Mouse (Mus musculus): Measurements from ENCODE around the gene Rassf2. TPM values are rescaled to one million over a fixed set of nuclear protein-coding genes. Genes with fewer than 3 reads are reported as not detected.

The Rassf2 gene
- polyA plus RNA-seq, 1 experiment from 2014 or later: 26.2 TPM

GRCm38 (mm10) chr2:132049491-132049890 is 19.4 kb upstream of the Rassf2 start:
- no peak for ATAC-seq (replicated peaks)
- no peaks in the 10 kb centered on the region for H3K9me3 ChIP-seq
- no peaks in the 10 kb centered on the region for H3K4me1 ChIP-seq
- no peak overlapping the region for H3K27ac ChIP-seq (replicated peaks)
- H3K27me3 ChIP-seq: no peaks in the 10 kb centered on the region
- H3K36me3 ChIP-seq: no peaks in the 10 kb centered on the region
- H3K4me3 ChIP-seq: no peak overlapping the region
- H3K9ac ChIP-seq (replicated peaks): no peak overlapping the region
- WGBS: 95% methylated on average over 3 of the region's 3 CpGs
- H3K4me2 ChIP-seq (replicated peaks): no peak overlapping the region

DNA sequence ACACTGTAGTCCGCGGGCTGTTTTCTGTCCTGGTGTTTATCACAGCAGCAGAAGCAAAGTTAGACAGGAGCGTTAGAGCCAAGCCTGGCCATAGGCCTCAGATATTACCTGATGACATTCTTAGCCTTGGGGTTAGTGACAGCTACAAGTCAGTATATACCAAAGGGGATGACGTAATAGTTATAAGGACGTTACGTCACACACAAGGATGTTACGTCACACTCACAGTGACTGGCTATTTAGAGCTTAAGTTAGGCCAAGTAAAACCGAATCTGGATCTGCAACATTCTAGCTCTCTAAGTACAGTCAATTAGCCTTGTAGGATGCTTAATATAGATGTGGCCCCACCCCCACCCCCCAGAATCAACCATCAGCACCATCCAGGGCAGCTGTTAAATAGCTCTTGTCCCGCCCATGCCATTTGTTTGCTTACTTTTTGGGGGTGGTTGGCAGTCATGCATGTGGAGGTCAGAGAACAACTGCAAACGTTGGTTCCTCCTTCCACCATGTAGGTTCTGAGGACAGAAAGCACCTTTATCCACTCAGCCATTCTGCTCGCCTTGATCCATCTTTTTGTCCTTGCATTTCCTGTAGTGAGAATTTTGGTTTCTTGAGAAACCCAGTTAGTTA is 18.2 kb upstream of the Rassf2 start:
- H3K4me1 ChIP-seq: peaks cover 3% of the 10 kb centered on the region; the same call in 1 of the 2 replicates
- no peaks in the 10 kb centered on the region for H3K9me3 ChIP-seq
- no peaks in the 10 kb centered on the region for H3K36me3 ChIP-seq
- no peak overlapping the region for H3K27ac ChIP-seq (replicated peaks)
- no peak overlapping the region for H3K4me2 ChIP-seq (replicated peaks)
- no peak for ATAC-seq (replicated peaks)
- H3K4me3 ChIP-seq: no peak overlapping the region
- 92% methylated on average over 11 of the region's 11 CpGs for WGBS
- H3K9ac ChIP-seq (replicated peaks): no peak overlapping the region
- H3K27me3 ChIP-seq: no peaks in the 10 kb centered on the region

DNA sequence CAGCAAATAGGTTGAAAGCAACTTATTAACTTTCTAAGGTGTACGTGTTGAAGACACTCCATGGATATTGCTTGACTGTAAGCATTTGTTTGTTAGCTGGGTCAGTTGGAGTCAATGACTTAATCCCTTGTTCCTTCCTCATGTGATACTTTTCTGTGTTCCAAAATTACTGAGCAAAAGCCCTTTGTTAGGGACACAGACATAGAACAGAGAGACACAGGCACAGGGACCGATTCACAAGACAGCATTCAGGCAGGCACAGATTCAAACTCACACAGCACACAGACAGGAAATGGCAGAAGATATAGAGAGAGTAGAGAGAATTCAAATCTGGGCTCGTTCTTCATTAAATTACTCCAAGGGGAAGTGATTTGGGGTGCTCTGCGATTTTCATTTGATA is 17.3 kb upstream of the Rassf2 start:
- H3K9ac ChIP-seq (replicated peaks): no peak overlapping the region
- no peaks in the 10 kb centered on the region for H3K27me3 ChIP-seq
- no peaks in the 10 kb centered on the region for H3K9me3 ChIP-seq
- ATAC-seq (replicated peaks): no peak
- no peaks in the 10 kb centered on the region for H3K36me3 ChIP-seq
- H3K27ac ChIP-seq (replicated peaks): no peak overlapping the region
- peaks cover 7% of the 10 kb centered on the region; the same call in 1 of the 2 replicates for H3K4me1 ChIP-seq
- H3K4me3 ChIP-seq: no peak overlapping the region
- WGBS: 87% methylated on average over 4 of the region's 4 CpGs
- H3K4me2 ChIP-seq (replicated peaks): no peak overlapping the region

DNA sequence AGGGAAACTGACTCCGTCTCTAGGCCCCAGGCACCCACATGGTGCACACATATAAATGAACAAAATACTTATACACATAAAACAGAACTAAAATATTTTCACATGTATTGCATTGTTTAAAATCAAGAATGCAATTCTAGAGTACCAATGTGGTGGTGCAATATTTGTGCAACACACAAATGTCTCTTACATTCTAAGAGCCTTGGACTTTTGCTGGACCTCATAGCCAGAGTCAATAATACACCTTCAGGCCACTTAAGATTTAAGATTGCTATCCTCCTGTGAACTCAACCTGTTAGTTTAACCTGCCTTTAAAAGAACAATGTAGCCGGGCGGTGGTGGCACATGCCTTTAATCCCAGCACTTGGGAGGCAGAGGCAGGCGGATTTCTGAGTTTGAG is 16.6 kb upstream of the Rassf2 start:
- no peaks in the 10 kb centered on the region for H3K27me3 ChIP-seq
- no peaks in the 10 kb centered on the region for H3K9me3 ChIP-seq
- H3K4me3 ChIP-seq: no peak overlapping the region
- H3K4me1 ChIP-seq: peaks cover 7% of the 10 kb centered on the region; the same call in 1 of the 2 replicates
- H3K27ac ChIP-seq (replicated peaks): no peak overlapping the region
- no peak for ATAC-seq (replicated peaks)
- 93% methylated on average over 4 of the region's 4 CpGs for WGBS
- no peak overlapping the region for H3K9ac ChIP-seq (replicated peaks)
- H3K4me2 ChIP-seq (replicated peaks): no peak overlapping the region
- no peaks in the 10 kb centered on the region for H3K36me3 ChIP-seq

GRCm38 (mm10) chr2:132044320-132045274 is 14.5 kb upstream of the Rassf2 start:
- no peak overlapping the region for H3K4me3 ChIP-seq
- H3K27ac ChIP-seq (replicated peaks): no peak overlapping the region
- 68% methylated on average over 15 of the region's 15 CpGs for WGBS
- peaks cover 7% of the 10 kb centered on the region; the same call in 1 of the 2 replicates for H3K4me1 ChIP-seq
- H3K36me3 ChIP-seq: no peaks in the 10 kb centered on the region
- no peak overlapping the region for H3K9ac ChIP-seq (replicated peaks)
- no peak overlapping the region for H3K4me2 ChIP-seq (replicated peaks)
- no peaks in the 10 kb centered on the region for H3K27me3 ChIP-seq
- ATAC-seq (replicated peaks): no peak
- no peaks in the 10 kb centered on the region for H3K9me3 ChIP-seq

GRCm38 (mm10) chr2:132043101-132043621 is 13.1 kb upstream of the Rassf2 start:
- no peak for ATAC-seq (replicated peaks)
- H3K36me3 ChIP-seq: no peaks in the 10 kb centered on the region
- H3K27ac ChIP-seq (replicated peaks): no peak overlapping the region; the same call in 1 of the 2 replicates

DNA sequence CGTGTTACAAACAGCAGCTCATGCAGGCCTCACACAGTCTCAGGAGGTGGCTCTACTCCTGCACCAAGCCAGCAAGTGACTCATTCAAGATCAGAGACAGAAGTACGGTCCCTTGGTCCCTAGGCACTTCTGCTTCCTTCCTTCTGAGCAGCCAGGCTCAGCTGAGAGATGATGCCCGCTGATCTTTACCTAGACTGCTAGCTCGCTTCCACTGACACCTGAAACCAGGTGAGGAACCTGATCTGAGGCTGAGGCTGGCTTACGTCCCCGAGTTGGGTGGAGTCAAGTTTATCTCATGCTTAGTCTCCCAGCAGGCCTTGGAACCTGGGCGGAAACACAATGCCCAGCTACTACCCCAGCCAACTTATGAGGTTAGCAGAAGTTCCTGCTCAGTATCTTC is 9.8 kb upstream of the Rassf2 start:
- Histone ChIP-seq H3K27me3 (no peaks in the 10 kb centered on the region), H3K9ac (replicated peaks) (no peak overlapping the region), H3K27ac (replicated peaks) (no peak overlapping the region), H3K36me3 (no peaks in the 10 kb centered on the region), H3K4me1 (peaks cover 7% of the 10 kb centered on the region; the same call in 1 of the 2 replicates), H3K4me3 (no peak overlapping the region), H3K9me3 (no peaks in the 10 kb centered on the region), H3K4me2 (replicated peaks) (no peak overlapping the region)
- WGBS: 74% methylated on average over 7 of the region's 7 CpGs
- no peak for ATAC-seq (replicated peaks)

More at GRCm38 (mm10) chr2:132043101-132043621, 13.1 kb upstream of the Rassf2 start:
- H3K4me1 ChIP-seq: peaks cover 7% of the 10 kb centered on the region; the same call in 1 of the 2 replicates
- H3K9ac ChIP-seq (replicated peaks): no peak overlapping the region
- 48% methylated on average over 13 of the region's 13 CpGs for WGBS
- H3K4me2 ChIP-seq (replicated peaks): no peak overlapping the region
- no peaks in the 10 kb centered on the region for H3K27me3 ChIP-seq
- H3K9me3 ChIP-seq: no peaks in the 10 kb centered on the region
- no peak overlapping the region for H3K4me3 ChIP-seq

GRCm38 (mm10) chr2:132036326-132036725 is 6.3 kb upstream of the Rassf2 start:
- Histone ChIP-seq H3K9me3 (no peaks in the 10 kb centered on the region), H3K4me1 (peaks cover 6% of the 10 kb centered on the region), H3K9ac (replicated peaks) (no peak overlapping the region), H3K27me3 (no peaks in the 10 kb centered on the region), H3K4me3 (no peak overlapping the region), H3K4me2 (replicated peaks) (no peak overlapping the region), H3K27ac (replicated peaks) (no peak overlapping the region), H3K36me3 (no peaks in the 10 kb centered on the region)
- WGBS: 81% methylated on average over 5 of the region's 5 CpGs
- no peak for ATAC-seq (replicated peaks)

DNA sequence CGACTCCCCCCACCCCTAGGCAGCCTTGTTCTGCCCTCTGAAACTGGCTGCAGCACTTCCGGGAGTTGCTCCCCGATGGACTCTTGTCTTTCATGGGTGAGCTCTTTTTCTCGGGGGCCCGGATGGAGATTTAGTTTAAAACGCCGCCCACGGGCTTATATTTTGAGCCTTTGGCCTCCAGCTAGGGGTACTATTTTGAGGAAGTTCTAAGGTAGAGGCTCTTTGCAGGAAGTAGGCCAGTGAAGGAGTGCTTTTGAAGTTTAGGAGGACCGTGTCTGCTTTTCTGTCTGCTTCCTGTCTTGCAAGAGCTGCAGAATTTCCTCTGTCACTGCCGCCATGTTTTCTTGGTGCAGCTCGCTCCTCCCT is 5.4 kb upstream of the Rassf2 start:
- H3K4me1 ChIP-seq: peaks cover 15% of the 10 kb centered on the region
- H3K27ac ChIP-seq (replicated peaks): no peak overlapping the region
- 49% methylated on average over 11 of the region's 11 CpGs for WGBS
- no peaks in the 10 kb centered on the region for H3K27me3 ChIP-seq
- ATAC-seq (replicated peaks): no peak
- no peaks in the 10 kb centered on the region for H3K36me3 ChIP-seq
- H3K4me2 ChIP-seq (replicated peaks): no peak overlapping the region
- H3K9me3 ChIP-seq: no peaks in the 10 kb centered on the region
- H3K4me3 ChIP-seq: no peak overlapping the region
- H3K9ac ChIP-seq (replicated peaks): no peak overlapping the region

DNA sequence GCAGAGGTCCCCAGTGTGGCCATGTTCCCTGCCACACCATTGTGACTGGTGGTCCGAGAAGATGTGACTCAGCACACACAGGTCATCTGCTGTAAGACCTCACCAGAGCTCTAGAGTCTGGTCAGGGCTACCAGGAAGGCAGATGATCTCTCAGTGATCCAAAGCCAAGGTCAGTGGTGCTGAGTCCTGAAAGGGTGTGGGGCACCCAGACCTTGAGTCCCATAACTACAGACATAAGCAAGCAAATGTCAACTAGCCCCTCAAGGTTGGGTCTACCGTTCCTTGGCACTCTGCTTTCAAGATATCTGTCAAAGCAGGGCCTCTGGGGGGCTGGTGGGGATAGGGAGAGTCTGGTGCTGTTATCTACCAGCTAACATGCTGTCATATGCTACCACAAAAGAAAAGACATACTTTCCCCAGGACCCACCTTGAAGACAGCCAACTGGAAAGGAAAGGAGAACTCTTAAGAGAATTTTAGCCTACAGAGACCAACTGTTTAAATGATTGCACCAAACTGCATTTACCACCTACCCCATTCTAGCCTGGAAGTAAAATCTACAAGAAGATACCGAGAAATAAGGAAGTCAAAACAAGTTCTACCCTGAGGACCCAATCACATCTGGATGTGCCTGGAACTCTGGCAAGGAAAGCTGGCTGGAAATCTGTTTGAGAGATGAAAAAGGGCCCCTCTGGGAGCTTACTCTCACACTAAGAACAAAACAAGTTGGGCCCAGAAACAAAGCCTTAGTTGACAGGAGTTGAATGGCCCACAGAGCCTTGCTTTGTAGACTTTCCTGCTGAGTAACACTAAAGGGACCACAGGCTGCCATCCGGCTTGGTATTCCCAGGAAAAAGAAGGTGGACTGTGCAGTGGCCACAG is 4.8 kb upstream of the Rassf2 start:
- Histone ChIP-seq H3K4me3 (no peak overlapping the region), H3K9ac (replicated peaks) (no peak overlapping the region), H3K4me2 (replicated peaks) (no peak overlapping the region), H3K4me1 (peaks cover 16% of the 10 kb centered on the region), H3K36me3 (no peaks in the 10 kb centered on the region), H3K9me3 (no peaks in the 10 kb centered on the region), H3K27me3 (no peaks in the 10 kb centered on the region), H3K27ac (replicated peaks) (no peak overlapping the region)
- no peak for ATAC-seq (replicated peaks)
- WGBS: 57% methylated on average over 4 of the region's 4 CpGs

DNA sequence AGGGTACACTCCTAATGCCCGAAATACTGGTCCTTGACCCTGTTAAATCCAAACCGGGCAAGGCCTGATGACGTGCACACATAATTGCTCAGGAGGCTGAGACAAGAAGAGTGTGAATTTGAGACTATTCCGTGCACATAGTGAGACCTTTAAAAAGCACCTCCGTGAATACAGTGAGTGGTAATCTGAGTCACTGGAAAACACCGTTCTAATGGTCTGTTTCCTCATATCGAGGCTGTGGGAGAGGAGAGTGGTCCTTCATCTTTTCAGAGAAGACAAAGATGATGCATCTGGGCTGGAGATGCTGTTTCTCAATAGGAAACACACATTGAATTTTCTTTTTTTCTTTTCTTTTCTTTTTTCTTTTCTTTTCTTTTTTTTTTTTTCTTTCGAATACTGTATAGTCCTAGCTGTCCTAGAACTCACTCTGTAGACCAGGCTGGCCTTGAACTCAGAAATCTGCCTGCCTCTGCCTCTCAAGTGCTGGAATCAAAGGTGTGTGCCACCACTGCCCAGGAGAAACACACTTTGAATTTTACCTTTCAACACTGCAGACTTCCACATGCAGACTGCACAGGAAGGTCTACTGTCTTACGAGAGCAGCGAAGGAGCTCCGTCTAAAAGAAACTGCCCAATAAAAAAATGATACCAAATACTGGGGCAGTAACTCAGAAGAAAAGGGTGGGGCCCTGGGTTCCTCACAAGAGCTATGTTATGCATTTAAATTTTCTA is 1.5 kb upstream of the Rassf2 start:
- Histone ChIP-seq H3K36me3 (no peaks in the 10 kb centered on the region), H3K4me1 (peaks cover 37% of the 10 kb centered on the region), H3K4me2 (replicated peaks) (peak overlapping the region; percentile 82), H3K9me3 (no peaks in the 10 kb centered on the region), H3K27ac (replicated peaks) (peak overlapping the region; percentile 80; the same call in 1 of the 2 replicates), H3K27me3 (no peaks in the 10 kb centered on the region), H3K4me3 (peak overlapping the region; percentile 75; the same call in 1 of the 2 replicates), H3K9ac (replicated peaks) (peak overlapping the region; percentile 67; the same call in 1 of the 2 replicates)
- WGBS: 66% methylated on average over 11 of the region's 11 CpGs
- ATAC-seq (replicated peaks): no peak
